In the genomic region with DNA sequence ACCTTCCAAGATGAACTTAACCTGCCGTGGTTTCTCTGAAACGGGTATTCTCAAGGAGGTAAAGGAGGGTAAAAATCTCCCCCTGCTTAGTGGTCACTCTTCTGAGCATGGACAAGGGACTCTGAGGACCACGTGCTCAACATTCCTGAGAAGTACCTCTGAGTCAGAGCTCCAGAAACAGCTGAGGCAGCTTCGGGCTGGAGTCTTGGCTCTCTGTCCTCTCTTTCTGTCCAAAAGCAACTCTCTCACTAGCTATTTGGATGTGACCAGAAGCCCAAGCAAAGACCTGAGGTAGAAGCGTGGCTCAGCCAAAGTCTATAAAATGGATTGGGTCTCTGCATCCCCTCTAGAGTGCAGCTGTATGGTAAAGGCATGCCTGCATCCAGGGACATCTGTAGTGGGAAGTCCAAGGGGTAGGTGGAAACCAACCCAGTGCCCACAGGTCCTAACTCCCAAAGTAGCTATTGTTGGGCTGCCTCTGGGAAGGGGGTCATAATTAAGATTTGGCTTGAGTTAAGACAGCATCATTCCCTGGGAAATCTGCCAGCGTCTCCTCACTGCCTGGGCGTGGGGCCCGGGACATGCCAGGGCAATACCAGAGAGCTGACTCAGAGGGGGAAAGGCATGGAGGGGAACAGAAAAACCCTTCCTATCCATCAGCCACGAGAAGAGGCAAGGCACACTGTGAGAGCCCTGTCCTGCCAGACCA, we compare ENCODE assay signal across 9 mouse cellular contexts. TPM values are rescaled to one million over a fixed set of nuclear protein-coding genes. Genes with fewer than 3 reads are reported as not detected.
DNase-seq lines count a peak whose midpoint lies in the region; TF ChIP-seq lines count a peak whose summit lies in the region.
"Had no signal": no experiment of that assay in that cellular context is flagged by ENCODE, and none has a peak within 500 bp of the region (broad histone marks: within the 10 kb centered on the region; RNA-seq: fewer than 3 reads in every experiment).

No protein-coding gene starts in this region.

- no peak for TF ChIP-seq CTCF in bone marrow macrophage, adult 2 months (IDR thresholded peaks at IDR 0.05; ENCODE audit: low read depth, low read length)

- H3K27ac ChIP-seq in bone marrow macrophage, adult 2 months (ENCODE audit: insufficient read depth, low read depth, low read length): peak overlapping the region; percentile 41
- H3K27ac ChIP-seq: liver, embryonic 14.5 days had no signal

- no peak overlapping the region for H3K4me3 ChIP-seq in bone marrow macrophage, adult 2 months (ENCODE audit: insufficient read depth, low read length)

- peaks cover 47% of the 10 kb centered on the region for H3K4me1 ChIP-seq in bone marrow macrophage, adult 2 months (ENCODE audit: control insufficient read depth, insufficient read depth, low read length)

- no peak for TF ChIP-seq POLR2A in bone marrow macrophage, adult 2 months (IDR thresholded peaks at IDR 0.05; ENCODE audit: borderline replicate concordance, low read depth, low read length)

- peak; percentile 38 to 45 for DNase-seq in cerebellum, postnatal 36 days
- DNase-seq in cerebellum, adult 9-11 months: no peak
- DNase-seq in gonadal fat pad, adult 2 months (ENCODE audit: low read depth): peak; percentile 79
- peak; percentile 88 for DNase-seq in kidney, postnatal 10 days
- peak; percentile 93 for DNase-seq in lung, postnatal 14 days
- peak; percentile 69 for DNase-seq in urinary bladder, adult 2 months (ENCODE audit: low spot score)
- DNase-seq in T-cell, adult 2 months (ENCODE audit: low spot score): no peak

RNA-seq across cellular contexts. Expression of a gene that starts 11.2 kb away (rescaled TPM):
- 18.2 and 24.6 TPM in 2 replicates for polyA plus RNA-seq in bone marrow macrophage, adult 2 months (2012; ENCODE audit: insufficient read depth, insufficient read length, missing spikeins)
- polyA plus RNA-seq in gonadal fat pad, adult 2 months (2012; rRNA removed): 38.5 and 43.3 TPM in 2 replicates
- polyA plus RNA-seq in urinary bladder, adult 2 months (2012; rRNA removed): 134 and 139 TPM in 2 replicates

RNA-seq across cellular contexts. Expression of a gene that starts 31.3 kb away (rescaled TPM):
- 16.7 and 18.6 TPM in 2 replicates for polyA plus RNA-seq in bone marrow macrophage, adult 2 months (2012; ENCODE audit: insufficient read depth, insufficient read length, missing spikeins)
- polyA plus RNA-seq in gonadal fat pad, adult 2 months (2012; rRNA removed): 25.6 and 29.9 TPM in 2 replicates
- polyA plus RNA-seq in urinary bladder, adult 2 months (2012; rRNA removed): 73.2 and 80.6 TPM in 2 replicates

Comparison
In these comparisons a context has a peak if more than half of its experiments do, and no peak if none do; other contexts are left out.
1. DNase-seq: peak in cerebellum, postnatal 36 days (2 of 2), gonadal fat pad, adult 2 months (single experiment), kidney, postnatal 10 days (single experiment), lung, postnatal 14 days (single experiment) and urinary bladder, adult 2 months (single experiment); none in cerebellum, adult 9-11 months (single experiment) and T-cell, adult 2 months (single experiment).